Mouse (Mus musculus) hindbrain, embryonic 14.5 days (tissue): Measurements from ENCODE around the gene Sim2. TPM values are rescaled to one million over a fixed set of nuclear protein-coding genes. Genes with fewer than 3 reads are reported as not detected.

Source experiments
- ATAC-seq: fragments of 200-750 bp; cut with Nextera tagmentation; 2 replicates; pipeline ENCODE4 v1.8.0; 2017; ENCODE audit warnings: moderate number of reproducible peaks, mild to moderate bottlenecking, moderate TSS enrichment, moderate library complexity; ENCODE audit not compliant: low FRiP score
- DNase-seq: peaks from one replicate; pipeline ENCODE4 v3.0.0-alpha.2; 2015; ENCODE audit warnings: low spot score
- H3K27ac ChIP-seq: fragments of 300-500 bp; sonication (generic); 2 replicates; pipeline ENCODE4 v1.5.1; 2014; ENCODE audit warnings: mild to moderate bottlenecking, moderate library complexity
- H3K27me3 ChIP-seq: fragments of 300-500 bp; sonication (generic); 2 replicates; pipeline ENCODE4 v1.6.1; 2014; ENCODE audit warnings: mild to moderate bottlenecking, low read length, mixed read lengths; ENCODE audit not compliant: control insufficient read depth, insufficient read depth
- H3K36me3 ChIP-seq: fragments of 300-500 bp; sonication (generic); replicated peaks from 2 replicates; pipeline ENCODE4 v1.6.1; 2014; ENCODE audit not compliant: control insufficient read depth, insufficient read depth
- H3K4me1 ChIP-seq: fragments of 300-500 bp; sonication (generic); replicated peaks from 2 replicates; pipeline ENCODE4 v1.6.1; 2014; ENCODE audit warnings: antibody characterized with exemption, low read length, mixed read lengths; ENCODE audit not compliant: control insufficient read depth, insufficient read depth
- H3K4me2 ChIP-seq: fragments of 300-500 bp; sonication (generic); replicated peaks from 2 replicates; pipeline ENCODE4 v1.6.1; 2014; ENCODE audit warnings: mild to moderate bottlenecking, moderate library complexity
- H3K4me3 ChIP-seq: fragments of 300-500 bp; sonication (generic); replicated peaks from 2 replicates; pipeline ENCODE4 v1.5.1; 2014; ENCODE audit warnings: mild to moderate bottlenecking, low read length
- H3K9ac ChIP-seq: fragments of 300-500 bp; sonication (generic); 2 replicates; pipeline ENCODE4 v1.6.1; 2014
- H3K9me3 ChIP-seq: fragments of 300-500 bp; sonication (generic); 2 replicates; pipeline ENCODE4 v1.6.1; 2016; ENCODE audit warnings: low read length; ENCODE audit not compliant: control insufficient read depth
- WGBS: fragments of 180-500 bp; shearing (Covaris S2); extraction: QIAGEN DNeasy Blood & Tissue Kit; methylation state at CpG from one replicate; pipeline ENCODE4 v1.1.7; 2014; 5-methylcytosine and 5-hydroxymethylcytosine counted together
- polyA plus RNA-seq: library from polyadenylated mRNA; unstranded; fragments of >200 nt; fragmentation: Nextera tagmentation; extraction: Ambion mirVana; gene quantifications from 2 replicates; pipeline ENCODE4 v1.2.1, GENCODE M21; 2014

Sim2 gene
- polyA plus RNA-seq, 1 experiment from 2014 or later: 0.04 TPM

DNA sequence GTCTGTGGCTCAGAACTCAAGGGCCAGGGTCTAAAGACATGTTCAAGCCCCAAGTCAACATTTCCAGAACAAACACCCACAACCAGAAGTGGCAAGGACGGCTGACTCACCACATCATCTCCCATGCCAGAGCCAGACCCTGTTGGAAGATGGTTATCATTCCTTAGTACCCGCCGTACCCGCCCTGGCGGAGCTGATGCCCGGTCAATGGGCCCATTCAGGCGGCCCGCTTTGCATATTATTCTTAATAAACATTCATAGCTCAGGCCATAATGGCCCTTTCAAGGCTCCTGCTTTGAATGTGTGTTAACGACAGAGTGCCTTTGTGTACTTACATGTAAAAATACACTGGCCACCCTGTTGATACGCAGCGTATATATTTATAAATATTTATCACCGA, 29.6 kb upstream of the Sim2 start:
- Histone ChIP-seq H3K27ac (no peak overlapping the region), H3K9me3 (no peaks in the 10 kb centered on the region), H3K4me1 (no peaks in the 10 kb centered on the region), H3K4me3 (no peak overlapping the region), H3K36me3 (no peaks in the 10 kb centered on the region), H3K9ac (no peak overlapping the region), H3K27me3 (no peaks in the 10 kb centered on the region; the same call in 1 of the 2 replicates), H3K4me2 (no peak overlapping the region)
- 64% methylated on average over 12 of the region's 12 CpGs for WGBS
- DNase-seq (no peak), ATAC-seq (no peak)

- 25% methylated on average over 8 of the region's 8 CpGs for WGBS
These were observed 29.2 kb upstream of the Sim2 start for GRCm38 (mm10) chr16:94055576-94055975.

GRCm38 (mm10) chr16:94059820-94060219, 24.9 kb upstream of the Sim2 start:
- ATAC-seq: no peak
- H3K27me3 ChIP-seq: no peaks in the 10 kb centered on the region; the same call in 1 of the 2 replicates
- no peaks in the 10 kb centered on the region for H3K4me1 ChIP-seq
- H3K9ac ChIP-seq: no peak overlapping the region
- no peak for DNase-seq
- H3K27ac ChIP-seq: no peak overlapping the region
- H3K36me3 ChIP-seq: no peaks in the 10 kb centered on the region
- H3K4me2 ChIP-seq: no peak overlapping the region
- 68% methylated on average over 9 of the region's 9 CpGs for WGBS
- H3K9me3 ChIP-seq: no peaks in the 10 kb centered on the region
- H3K4me3 ChIP-seq: no peak overlapping the region

More at GRCm38 (mm10) chr16:94055576-94055975, 29.2 kb upstream of the Sim2 start:
- Histone ChIP-seq H3K27ac (no peak overlapping the region), H3K4me1 (no peaks in the 10 kb centered on the region), H3K36me3 (no peaks in the 10 kb centered on the region), H3K4me3 (no peak overlapping the region), H3K9me3 (no peaks in the 10 kb centered on the region), H3K9ac (no peak overlapping the region), H3K4me2 (no peak overlapping the region), H3K27me3 (no peaks in the 10 kb centered on the region; the same call in 1 of the 2 replicates)
- ATAC-seq (no peak), DNase-seq (no peak)

- WGBS: 75% methylated on average over 9 of the region's 9 CpGs
- H3K9ac ChIP-seq: no peak overlapping the region
- ATAC-seq (no peak), DNase-seq (no peak)
- H3K9me3 ChIP-seq: 0 out of 2 replicates have a peak, but pooled peaks cover 4% of the 10 kb centered on the region
- H3K27ac ChIP-seq: no peak overlapping the region
- no peaks in the 10 kb centered on the region for H3K36me3 ChIP-seq
- no peaks in the 10 kb centered on the region for H3K4me1 ChIP-seq
- no peak overlapping the region for H3K4me2 ChIP-seq
- no peaks in the 10 kb centered on the region; the same call in 1 of the 2 replicates for H3K27me3 ChIP-seq
- H3K4me3 ChIP-seq: no peak overlapping the region
These were observed 20.5 kb upstream of the Sim2 start for GRCm38 (mm10) chr16:94064211-94064610.

DNA sequence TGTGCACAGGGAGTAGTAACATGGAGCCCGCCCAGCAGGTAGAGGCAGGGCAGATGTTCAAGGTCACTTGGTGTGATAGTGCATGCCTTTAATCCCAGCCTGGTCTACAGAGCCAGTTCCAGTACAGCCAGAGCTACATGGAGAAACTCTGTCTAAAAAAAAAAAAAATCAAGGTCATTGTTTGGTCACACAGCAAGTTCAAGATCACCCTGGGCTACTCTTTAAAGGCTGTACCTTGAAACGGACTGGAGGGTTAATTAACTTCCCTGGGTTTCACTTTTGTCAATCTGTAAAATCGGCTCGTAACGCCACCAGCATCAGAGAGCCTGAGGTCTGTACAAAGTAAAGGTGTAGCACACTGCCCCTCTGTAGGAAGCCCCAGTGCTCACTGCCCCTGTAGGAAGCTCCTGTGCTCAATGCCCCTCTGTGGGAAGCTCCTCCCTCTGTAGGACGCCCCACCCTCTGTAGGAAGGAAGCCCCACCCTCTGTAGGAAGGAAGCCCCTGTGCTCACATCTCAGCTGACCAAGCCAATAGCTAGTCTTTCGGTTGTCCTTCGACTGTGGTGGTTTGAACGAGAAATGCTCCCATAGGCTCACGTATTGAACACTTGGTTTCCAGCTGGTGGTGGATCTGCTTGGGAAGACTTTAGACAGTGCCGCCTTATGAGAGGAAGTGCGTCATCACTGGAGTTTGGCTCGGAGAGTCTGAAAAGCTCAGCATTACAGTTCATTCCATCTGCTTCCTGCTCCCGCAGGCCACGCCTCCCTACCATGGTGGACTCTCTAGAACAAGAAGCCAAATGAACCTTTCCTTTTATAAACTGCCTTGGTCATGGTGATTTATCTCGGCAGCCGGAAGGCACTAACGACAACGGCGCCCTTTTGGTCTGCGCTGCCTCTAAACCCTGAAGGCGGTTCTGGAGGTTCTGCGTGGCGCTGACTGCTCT, 18.7 kb upstream of the Sim2 start:
- Histone ChIP-seq H3K4me1 (no peaks in the 10 kb centered on the region), H3K36me3 (no peaks in the 10 kb centered on the region), H3K4me2 (0 out of 2 replicates have a peak overlapping the region, but pooled peaks have one; percentile 23), H3K27me3 (no peaks in the 10 kb centered on the region; the same call in 1 of the 2 replicates), H3K9ac (no peak overlapping the region), H3K9me3 (0 out of 2 replicates have a peak, but pooled peaks cover 4% of the 10 kb centered on the region), H3K4me3 (no peak overlapping the region), H3K27ac (no peak overlapping the region)
- no peak for ATAC-seq
- WGBS: 70% methylated on average over 24 of the region's 24 CpGs
- DNase-seq: no peak

- H3K4me1 ChIP-seq: no peaks in the 10 kb centered on the region
- no peak overlapping the region for H3K4me2 ChIP-seq
- H3K9ac ChIP-seq: no peak overlapping the region
- no peak overlapping the region for H3K27ac ChIP-seq
- no peaks in the 10 kb centered on the region for H3K27me3 ChIP-seq
- DNase-seq: no peak
- no peaks in the 10 kb centered on the region for H3K36me3 ChIP-seq
- 0 out of 2 replicates have a peak, but pooled peaks cover 4% of the 10 kb centered on the region for H3K9me3 ChIP-seq
- no peak for ATAC-seq
- H3K4me3 ChIP-seq: no peak overlapping the region
- WGBS: 74% methylated on average over 6 of the region's 6 CpGs
These were observed 18.0 kb upstream of the Sim2 start for GRCm38 (mm10) chr16:94066771-94067170.

DNA sequence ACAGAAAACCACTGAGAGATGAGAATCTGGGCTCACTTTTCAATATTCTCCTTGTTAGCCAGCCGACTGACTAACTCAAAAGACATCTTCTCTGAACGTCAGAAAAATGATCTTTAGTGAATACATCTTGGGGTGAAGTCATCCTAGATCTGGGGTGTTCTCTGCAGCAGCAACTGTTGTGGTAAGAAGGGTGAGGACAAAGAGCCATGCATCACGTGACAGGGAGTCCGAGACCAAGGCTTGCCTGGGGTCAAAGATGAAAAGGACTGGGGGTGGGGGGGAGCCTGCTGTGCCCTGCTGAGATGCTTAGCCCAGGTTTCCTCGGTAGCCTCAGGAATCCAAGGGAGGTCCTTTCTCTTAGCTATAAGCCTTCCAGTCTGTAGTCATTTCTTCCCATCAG, 17.5 kb upstream of the Sim2 start:
- H3K27ac ChIP-seq: no peak overlapping the region
- H3K9me3 ChIP-seq: 0 out of 2 replicates have a peak, but pooled peaks cover 4% of the 10 kb centered on the region
- no peaks in the 10 kb centered on the region for H3K36me3 ChIP-seq
- no peaks in the 10 kb centered on the region for H3K4me1 ChIP-seq
- H3K27me3 ChIP-seq: no peaks in the 10 kb centered on the region
- WGBS: 47% methylated on average over 5 of the region's 5 CpGs
- H3K4me2 ChIP-seq: no peak overlapping the region
- no peak for ATAC-seq
- DNase-seq: no peak
- H3K9ac ChIP-seq: no peak overlapping the region
- no peak overlapping the region for H3K4me3 ChIP-seq

DNA sequence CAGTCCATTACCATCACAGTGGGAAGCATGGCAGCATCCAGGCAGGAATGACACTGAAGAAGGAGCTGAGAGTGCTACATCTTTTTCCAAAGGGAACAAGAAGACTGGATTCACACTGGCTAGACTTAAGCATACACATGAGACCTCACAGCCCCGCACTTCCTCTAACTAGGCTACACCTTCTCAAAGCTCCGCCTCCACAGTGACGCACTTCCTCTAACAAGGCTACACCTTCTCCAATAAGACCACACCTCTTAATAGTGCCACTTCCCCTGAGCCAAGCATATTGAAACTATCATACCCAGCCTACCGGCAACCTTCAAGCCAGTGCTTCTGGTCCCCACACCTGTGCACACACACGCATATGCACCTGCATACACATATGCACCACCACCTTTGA, 15.7 kb upstream of the Sim2 start:
- ATAC-seq: no peak
- no peak overlapping the region for H3K9ac ChIP-seq
- WGBS: 97% methylated on average over 5 of the region's 5 CpGs
- H3K9me3 ChIP-seq: 0 out of 2 replicates have a peak, but pooled peaks cover 4% of the 10 kb centered on the region
- H3K27ac ChIP-seq: no peak overlapping the region
- no peaks in the 10 kb centered on the region for H3K36me3 ChIP-seq
- no peak for DNase-seq
- H3K4me3 ChIP-seq: no peak overlapping the region
- H3K4me1 ChIP-seq: no peaks in the 10 kb centered on the region
- no peak overlapping the region for H3K4me2 ChIP-seq
- H3K27me3 ChIP-seq: peaks cover 4% of the 10 kb centered on the region

GRCm38 (mm10) chr16:94070920-94071319, 13.8 kb upstream of the Sim2 start:
- DNase-seq (no peak), ATAC-seq (no peak)
- peaks cover 22% of the 10 kb centered on the region for H3K27me3 ChIP-seq
- 0 out of 2 replicates have a peak, but pooled peaks cover 4% of the 10 kb centered on the region for H3K9me3 ChIP-seq
- H3K27ac ChIP-seq: no peak overlapping the region
- H3K4me2 ChIP-seq: no peak overlapping the region
- no peaks in the 10 kb centered on the region for H3K4me1 ChIP-seq
- H3K9ac ChIP-seq: no peak overlapping the region
- 51% methylated on average over 9 of the region's 9 CpGs for WGBS
- no peaks in the 10 kb centered on the region for H3K36me3 ChIP-seq
- no peak overlapping the region for H3K4me3 ChIP-seq
